Mouse (Mus musculus): ENCODE measurements around the gene Angel1. TPM values are rescaled to one million over a fixed set of nuclear protein-coding genes. Genes with fewer than 3 reads are reported as not detected.

The Angel1 gene
- polyA plus RNA-seq (2014; fragmentation: Nextera tagmentation; extraction: Ambion mirVana) = 8.4 and 9.6 TPM in 2 replicates

DNA sequence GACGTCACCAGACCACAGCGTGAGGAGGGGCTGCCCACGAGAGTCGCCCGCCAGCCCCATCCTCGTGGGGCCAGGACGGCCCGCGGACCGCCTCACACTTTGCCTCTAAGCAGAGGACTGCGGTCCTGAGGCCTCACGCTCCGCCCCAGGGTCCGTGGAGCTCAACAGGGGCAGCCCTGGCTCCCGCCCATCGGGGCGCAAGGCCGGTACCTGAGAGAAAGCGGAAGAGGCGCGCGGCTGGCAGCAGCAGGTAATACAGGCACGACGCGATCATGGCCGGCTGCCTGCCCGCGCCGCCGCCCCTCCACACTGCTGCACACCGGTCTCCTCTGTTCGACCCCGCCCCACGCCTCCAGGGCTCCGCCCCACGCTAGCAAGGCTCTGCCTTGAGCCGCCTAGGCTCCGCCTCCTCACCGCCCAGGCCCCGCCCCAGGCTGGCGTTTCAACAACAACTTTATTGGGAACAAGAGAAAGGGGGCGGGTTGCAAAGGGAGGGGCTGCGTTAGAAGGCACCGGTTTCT is at the start of gene Angel1:
Gene Angel1, minus strand, starts transcription at position 341 of the 521 bp plus-strand sequence.
- Histone ChIP-seq H3K4me3 (ENCODE audit: control insufficient read depth in 1 of 2, insufficient read depth in 1 of 2, low read depth in 1 of 2, low read length in 2 of 2) (peak within 1 kb of the TSS; percentile 85 to 87), H3K4me1 (ENCODE audit: control insufficient read depth in 2 of 2, insufficient read depth in 2 of 2, low read length in 2 of 2) (peaks cover 6 to 29% of the 10 kb centered on the region in 2 experiments), H3K27me3 (ENCODE audit: control insufficient read depth, insufficient read depth, low read length) (no peaks in the 10 kb centered on the region), H3K4me2 (ENCODE audit: low read length) (peak within 1 kb of the TSS; percentile 95), H3K27ac (replicated peaks in 1 of 2; ENCODE audit: control insufficient read depth in 1 of 2, insufficient read depth in 1 of 2, low read depth in 2 of 2, low read length in 2 of 2) (peak within 1 kb of the TSS; percentile 61 to 66), H3K9ac (ENCODE audit: low read length) (peak within 1 kb of the TSS; percentile 85), H3K9me3 (ENCODE audit: control insufficient read depth, low read length) (no peaks in the 10 kb centered on the region), H3K36me3 (ENCODE audit: control insufficient read depth, insufficient read depth, low read length) (peaks cover 7% of the 10 kb centered on the region; the same call in 1 of the 2 replicates)
- WGBS = under 1% methylated on average over 44 of the region's 44 CpGs
- ATAC-seq (ENCODE audit: insufficient number of reproducible peaks, insufficient read depth, low FRiP score, low read depth) = peak; percentile 96

DNA sequence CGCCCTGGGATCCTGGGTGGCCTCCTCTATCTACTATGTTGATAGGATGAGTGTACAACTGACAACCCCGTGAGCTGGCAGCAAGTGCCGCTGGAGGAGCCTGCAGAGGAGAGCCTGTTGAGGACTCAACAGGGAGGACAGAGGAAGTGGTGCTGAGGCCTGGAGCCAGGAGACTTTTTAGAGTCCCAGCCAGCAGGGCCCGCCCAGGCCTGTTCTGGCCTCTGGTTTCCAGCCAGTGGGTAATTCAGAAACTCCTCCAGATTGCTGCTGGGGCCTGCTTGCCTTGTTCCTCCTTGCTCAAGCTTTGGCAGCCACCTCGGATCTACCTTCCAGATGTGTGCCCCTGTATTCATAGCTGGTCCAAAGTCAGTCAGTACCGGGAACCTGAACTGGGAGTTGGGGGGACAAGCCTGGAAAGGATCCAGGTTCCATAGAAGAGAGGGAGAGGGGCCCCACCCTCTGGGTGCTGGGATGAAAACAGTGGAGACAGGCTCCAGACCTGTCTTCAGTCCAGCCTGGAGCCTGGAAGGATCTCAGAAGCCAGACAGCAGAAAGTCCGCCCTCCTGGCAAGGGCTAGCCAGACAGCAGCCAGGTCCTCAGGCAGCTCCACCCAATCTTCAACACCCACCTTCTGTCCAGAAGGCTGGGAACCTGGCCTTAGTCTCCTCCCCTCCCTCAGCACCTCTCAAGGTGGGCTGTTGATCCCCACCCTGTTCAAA is 49.5 kb upstream of the Angel1 start:
- H3K27ac ChIP-seq (replicated peaks in 1 of 2; ENCODE audit: control insufficient read depth in 1 of 2, insufficient read depth in 1 of 2, low read depth in 2 of 2, low read length in 2 of 2) = peak overlapping the region; percentile 14 to 55
- WGBS = 37% methylated on average over 7 of the region's 7 CpGs
- H3K36me3 ChIP-seq (ENCODE audit: control insufficient read depth, insufficient read depth, low read length) = no peaks in the 10 kb centered on the region
- ATAC-seq (ENCODE audit: insufficient number of reproducible peaks, insufficient read depth, low FRiP score, low read depth) = 0 out of 2 replicates have a peak, but pooled peaks have one; percentile 41
- no peak overlapping the region for H3K4me2 ChIP-seq (ENCODE audit: low read length)
- no peak overlapping the region for H3K4me3 ChIP-seq (ENCODE audit: control insufficient read depth in 1 of 2, insufficient read depth in 1 of 2, low read depth in 1 of 2, low read length in 2 of 2)
- H3K9me3 ChIP-seq (ENCODE audit: control insufficient read depth, low read length) = no peaks in the 10 kb centered on the region
- H3K9ac ChIP-seq (ENCODE audit: low read length) = no peak overlapping the region
- no peaks in the 10 kb centered on the region for H3K27me3 ChIP-seq (ENCODE audit: control insufficient read depth, insufficient read depth, low read length)
- peaks cover 10 to 16% of the 10 kb centered on the region in 2 experiments; a peak in 3 of 4 replicates for H3K4me1 ChIP-seq (ENCODE audit: control insufficient read depth in 2 of 2, insufficient read depth in 2 of 2, low read length in 2 of 2)

DNA sequence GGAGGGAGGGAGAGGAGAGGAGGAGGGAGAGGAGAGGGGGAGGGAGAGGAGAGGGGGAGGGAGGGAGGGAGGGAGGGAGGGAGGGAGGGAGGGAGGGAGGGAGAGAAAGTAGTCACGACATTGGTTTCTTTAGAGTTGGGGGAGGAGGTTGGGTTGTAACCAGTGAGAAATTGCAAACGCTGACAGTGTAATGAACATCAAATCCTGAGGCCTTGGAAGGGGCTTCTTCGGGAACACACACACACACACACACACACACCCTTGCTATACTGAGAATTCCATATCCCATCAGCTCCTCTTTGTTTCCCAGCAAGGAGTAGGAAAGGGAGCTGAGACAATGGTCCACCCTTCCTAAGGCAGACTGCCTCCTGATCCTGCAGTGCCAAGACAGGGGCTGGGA is 46.3 kb upstream of the Angel1 start:
- 42% methylated on average over 3 of the region's 3 CpGs for WGBS
- Histone ChIP-seq H3K4me3 (ENCODE audit: control insufficient read depth in 1 of 2, insufficient read depth in 1 of 2, low read depth in 1 of 2, low read length in 2 of 2) (no peak overlapping the region), H3K9ac (ENCODE audit: low read length) (no peak overlapping the region), H3K27ac (replicated peaks in 1 of 2; ENCODE audit: control insufficient read depth in 1 of 2, insufficient read depth in 1 of 2, low read depth in 2 of 2, low read length in 2 of 2) (no peak overlapping the region), H3K4me2 (ENCODE audit: low read length) (no peak overlapping the region), H3K27me3 (ENCODE audit: control insufficient read depth, insufficient read depth, low read length) (no peaks in the 10 kb centered on the region), H3K4me1 (ENCODE audit: control insufficient read depth in 2 of 2, insufficient read depth in 2 of 2, low read length in 2 of 2) (peaks cover 24 to 25% of the 10 kb centered on the region in 2 experiments), H3K36me3 (ENCODE audit: control insufficient read depth, insufficient read depth, low read length) (no peaks in the 10 kb centered on the region), H3K9me3 (ENCODE audit: control insufficient read depth, low read length) (no peaks in the 10 kb centered on the region)
- ATAC-seq (ENCODE audit: insufficient number of reproducible peaks, insufficient read depth, low FRiP score, low read depth) = no peak

DNA sequence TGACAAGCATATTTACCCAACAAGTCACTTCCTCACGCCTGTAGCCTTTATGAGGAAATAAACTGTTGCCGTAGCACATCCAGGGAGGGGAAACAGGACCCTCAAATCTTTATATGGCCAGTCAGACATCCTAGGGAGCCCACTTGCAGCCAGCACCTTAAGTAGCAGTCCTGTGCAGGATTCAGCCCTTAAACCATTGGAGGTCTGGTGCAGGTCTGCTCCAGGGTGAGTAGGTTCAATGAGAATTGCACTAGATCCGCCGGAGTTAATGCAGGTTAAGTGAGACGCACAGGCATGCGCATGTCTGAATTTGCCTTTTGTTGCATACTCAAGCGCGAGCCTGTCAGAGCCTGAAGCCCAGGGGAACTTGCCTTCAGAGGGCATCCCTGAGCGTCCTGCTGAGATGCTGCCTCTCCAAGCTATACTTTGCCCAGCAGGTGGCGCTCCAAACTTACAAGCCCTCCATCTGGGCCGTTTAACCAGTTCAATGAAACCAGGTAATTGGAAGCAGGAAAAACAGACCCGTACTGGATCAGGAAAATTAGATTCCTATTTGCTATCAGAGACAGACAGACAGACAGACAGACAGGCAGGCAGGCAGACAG is 45.7 kb upstream of the Angel1 start:
- Histone ChIP-seq H3K4me1 (ENCODE audit: control insufficient read depth in 2 of 2, insufficient read depth in 2 of 2, low read length in 2 of 2) (peaks cover 24 to 25% of the 10 kb centered on the region in 2 experiments), H3K4me2 (ENCODE audit: low read length) (no peak overlapping the region), H3K9ac (ENCODE audit: low read length) (no peak overlapping the region), H3K27me3 (ENCODE audit: control insufficient read depth, insufficient read depth, low read length) (no peaks in the 10 kb centered on the region), H3K9me3 (ENCODE audit: control insufficient read depth, low read length) (no peaks in the 10 kb centered on the region), H3K36me3 (ENCODE audit: control insufficient read depth, insufficient read depth, low read length) (no peaks in the 10 kb centered on the region), H3K4me3 (ENCODE audit: control insufficient read depth in 1 of 2, insufficient read depth in 1 of 2, low read depth in 1 of 2, low read length in 2 of 2) (no peak overlapping the region), H3K27ac (replicated peaks in 1 of 2; ENCODE audit: control insufficient read depth in 1 of 2, insufficient read depth in 1 of 2, low read depth in 2 of 2, low read length in 2 of 2) (no peak overlapping the region)
- no peak for ATAC-seq (ENCODE audit: insufficient number of reproducible peaks, insufficient read depth, low FRiP score, low read depth)
- WGBS = 9% methylated on average over 12 of the region's 12 CpGs

DNA sequence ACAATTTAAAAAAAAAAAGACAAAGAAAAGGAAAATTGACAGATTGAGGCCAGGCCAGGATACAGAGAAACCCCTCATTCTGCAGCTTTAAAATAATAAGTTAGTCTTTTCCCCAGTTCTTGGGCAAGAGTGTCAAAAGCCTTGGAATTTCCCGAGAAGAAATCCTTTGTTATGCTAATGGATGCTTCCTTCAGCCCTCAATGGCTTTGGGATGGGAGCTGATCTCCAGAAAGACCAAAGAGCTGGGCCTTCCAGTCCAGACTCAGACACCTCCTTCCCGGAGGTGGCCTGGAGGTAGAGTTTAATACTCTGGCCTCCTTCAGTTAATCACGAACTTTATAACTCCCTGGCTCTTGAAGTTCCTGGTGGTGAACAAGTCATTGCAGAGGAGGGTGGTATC is 44.7 kb upstream of the Angel1 start:
- Histone ChIP-seq H3K4me1 (ENCODE audit: control insufficient read depth in 2 of 2, insufficient read depth in 2 of 2, low read length in 2 of 2) (peaks cover 18 to 19% of the 10 kb centered on the region in 2 experiments), H3K9ac (ENCODE audit: low read length) (no peak overlapping the region), H3K27ac (replicated peaks in 1 of 2; ENCODE audit: control insufficient read depth in 1 of 2, insufficient read depth in 1 of 2, low read depth in 2 of 2, low read length in 2 of 2) (no peak overlapping the region), H3K9me3 (ENCODE audit: control insufficient read depth, low read length) (no peaks in the 10 kb centered on the region), H3K27me3 (ENCODE audit: control insufficient read depth, insufficient read depth, low read length) (no peaks in the 10 kb centered on the region), H3K36me3 (ENCODE audit: control insufficient read depth, insufficient read depth, low read length) (no peaks in the 10 kb centered on the region), H3K4me3 (ENCODE audit: control insufficient read depth in 1 of 2, insufficient read depth in 1 of 2, low read depth in 1 of 2, low read length in 2 of 2) (no peak overlapping the region), H3K4me2 (ENCODE audit: low read length) (no peak overlapping the region)
- 23% methylated on average over 3 of the region's 3 CpGs for WGBS
- no peak for ATAC-seq (ENCODE audit: insufficient number of reproducible peaks, insufficient read depth, low FRiP score, low read depth)

DNA sequence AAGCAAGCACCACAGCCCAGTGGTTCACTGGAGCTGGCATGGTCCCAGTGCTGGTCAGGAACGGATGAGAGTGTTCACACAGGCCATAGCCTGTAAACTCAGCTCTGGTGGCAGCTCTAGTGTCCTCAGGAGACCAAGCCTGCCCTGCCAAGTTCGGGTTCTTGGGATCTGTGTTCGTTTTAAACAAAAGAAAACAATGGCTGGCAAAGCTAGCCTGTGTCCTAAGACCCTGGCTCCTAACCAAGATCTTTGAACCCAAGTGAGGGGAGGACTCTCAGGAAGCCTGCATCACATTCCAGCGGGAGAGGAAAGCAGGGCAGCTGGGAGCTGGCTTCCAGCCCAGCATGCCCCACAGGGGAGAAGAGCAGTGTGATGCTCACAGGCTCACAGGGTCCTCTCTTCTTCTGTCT is 44.0 kb upstream of the Angel1 start:
- H3K4me3 ChIP-seq (ENCODE audit: control insufficient read depth in 1 of 2, insufficient read depth in 1 of 2, low read depth in 1 of 2, low read length in 2 of 2) = no peak overlapping the region
- 16% methylated on average over 4 of the region's 4 CpGs for WGBS
- peak; percentile 62; the same call in 1 of the 2 replicates for ATAC-seq (ENCODE audit: insufficient number of reproducible peaks, insufficient read depth, low FRiP score, low read depth)
- peaks cover 12 to 15% of the 10 kb centered on the region in 2 experiments for H3K4me1 ChIP-seq (ENCODE audit: control insufficient read depth in 2 of 2, insufficient read depth in 2 of 2, low read length in 2 of 2)
- no peaks in the 10 kb centered on the region for H3K9me3 ChIP-seq (ENCODE audit: control insufficient read depth, low read length)
- no peak overlapping the region for H3K4me2 ChIP-seq (ENCODE audit: low read length)
- H3K9ac ChIP-seq (ENCODE audit: low read length) = no peak overlapping the region
- peak overlapping the region; percentile 20 to 67; a peak in 3 of 4 replicates for H3K27ac ChIP-seq (replicated peaks in 1 of 2; ENCODE audit: control insufficient read depth in 1 of 2, insufficient read depth in 1 of 2, low read depth in 2 of 2, low read length in 2 of 2)
- no peaks in the 10 kb centered on the region for H3K36me3 ChIP-seq (ENCODE audit: control insufficient read depth, insufficient read depth, low read length)
- no peaks in the 10 kb centered on the region for H3K27me3 ChIP-seq (ENCODE audit: control insufficient read depth, insufficient read depth, low read length)

DNA sequence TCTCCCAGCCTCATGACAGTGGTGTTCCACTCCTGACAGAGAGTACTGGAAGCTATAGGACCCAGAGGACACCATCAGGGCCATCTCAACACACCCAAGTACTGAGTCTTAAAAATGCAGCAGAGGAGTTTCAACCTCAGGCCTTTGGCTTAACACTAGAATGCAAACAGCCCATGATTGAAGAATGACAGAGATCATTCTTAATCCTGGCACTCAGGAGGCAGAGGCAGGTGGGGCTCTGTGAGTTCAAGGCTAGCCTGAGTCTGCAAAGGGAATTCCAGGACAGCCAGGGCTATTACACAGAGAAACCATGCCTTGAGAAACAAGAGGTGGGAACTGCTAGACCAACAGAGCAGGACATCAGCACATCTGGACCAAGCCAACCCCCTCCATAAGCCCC is 43.6 kb upstream of the Angel1 start:
- Histone ChIP-seq H3K9ac (ENCODE audit: low read length) (no peak overlapping the region), H3K36me3 (ENCODE audit: control insufficient read depth, insufficient read depth, low read length) (no peaks in the 10 kb centered on the region), H3K4me2 (ENCODE audit: low read length) (no peak overlapping the region), H3K4me3 (ENCODE audit: control insufficient read depth in 1 of 2, insufficient read depth in 1 of 2, low read depth in 1 of 2, low read length in 2 of 2) (no peak overlapping the region), H3K4me1 (ENCODE audit: control insufficient read depth in 2 of 2, insufficient read depth in 2 of 2, low read length in 2 of 2) (peaks cover 11 to 15% of the 10 kb centered on the region in 2 experiments), H3K27ac (replicated peaks in 1 of 2; ENCODE audit: control insufficient read depth in 1 of 2, insufficient read depth in 1 of 2, low read depth in 2 of 2, low read length in 2 of 2) (peak overlapping the region; percentile 20 to 67; a peak in 3 of 4 replicates), H3K9me3 (ENCODE audit: control insufficient read depth, low read length) (no peaks in the 10 kb centered on the region), H3K27me3 (ENCODE audit: control insufficient read depth, insufficient read depth, low read length) (no peaks in the 10 kb centered on the region)
- ATAC-seq (ENCODE audit: insufficient number of reproducible peaks, insufficient read depth, low FRiP score, low read depth) = no peak

Data from heart, embryonic 14.5 days (tissue).